Mouse (Mus musculus) urinary bladder, adult 2 months (tissue): ENCODE measurements around the gene Scgb1b29. TPM values are rescaled to one million over a fixed set of nuclear protein-coding genes. Genes with fewer than 3 reads are reported as not detected.
"Not testable (repeated sequence)": the region's sequence is repeated elsewhere in the genome, so short reads cannot be mapped to it uniquely, and the experiment has no call there.

Source experiments
- DNase-seq: peaks from one replicate; pipeline ENCODE4 v3.0.0; 2022; ENCODE audit warnings: low spot score
- polyA plus RNA-seq: library from polyadenylated mRNA; depleted of rRNA; stranded (reverse); fragments of >200 nt; gene quantifications from 2 replicates; pipeline ENCODE4 v1.2.3, GENCODE M21; 2012; rRNA removed

Scgb1b29 gene
- not detected in 2 replicates for polyA plus RNA-seq

DNA sequence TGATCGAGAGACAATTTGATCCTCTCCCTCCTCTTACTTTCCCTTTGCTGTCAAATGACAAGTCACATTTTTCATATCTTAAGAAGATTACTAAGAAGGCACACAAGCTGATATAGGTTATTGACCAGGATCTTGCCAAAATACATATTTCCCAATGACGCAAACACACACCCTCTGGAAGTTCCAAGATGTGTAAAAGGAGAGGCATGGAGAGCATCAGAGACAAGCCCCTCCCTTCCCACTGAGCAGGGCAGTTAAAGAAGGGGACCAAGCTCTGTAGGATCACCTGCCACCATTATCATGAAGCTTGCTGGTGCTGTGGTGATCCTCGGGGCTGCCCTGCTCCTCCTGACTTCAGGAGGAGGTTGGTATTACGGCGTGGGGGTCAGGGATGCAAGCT, at the start of gene Scgb1b29:
Gene Scgb1b29, plus strand, starts transcription at position 301 of the 400 bp plus-strand sequence.
- not testable (repeated sequence) for DNase-seq

- DNase-seq, result not testable (repeated sequence)
Measured at GRCm38 (mm10) chr7:32428636-32429035, 12.7 kb upstream of the Scgb1b29 start.

Other genes starting within 250 kb of the Scgb1b29 start
- not detected in 2 replicates for gene Scgb2b11, start 230.4 kb upstream of the Scgb1b29 start, polyA plus RNA-seq
- not detected in 2 replicates for gene Scgb1b11, start 218.7 kb upstream of the Scgb1b29 start, polyA plus RNA-seq
- gene Scgb2b12, start 114.3 kb upstream of the Scgb1b29 start, polyA plus RNA-seq, result not detected in 2 replicates
- not detected in 2 replicates for gene Scgb1b12, start 107.4 kb upstream of the Scgb1b29 start, polyA plus RNA-seq